Comparison of ENCODE assay signal across 33 mouse cellular contexts in genomic region chr8:12466845-12467244, GRCm38 (mm10).
"Had no signal": no experiment of that assay in that cellular context is flagged by ENCODE, and none has a peak within 500 bp of the region (broad histone marks: within the 10 kb centered on the region; RNA-seq: fewer than 3 reads in every experiment).

No protein-coding gene starts in this region.

- H3K9ac ChIP-seq: heart, embryonic 12.5 days; heart, embryonic 13.5 days; heart, embryonic 15.5 days; hindbrain, embryonic 12.5 days; hindbrain, embryonic 13.5 days; hindbrain, embryonic 14.5 days; hindbrain, embryonic 15.5 days; intestine, embryonic 15.5 days; kidney, embryonic 15.5 days had no signal

- H3K4me1 ChIP-seq: heart, embryonic 12.5 days; heart, embryonic 15.5 days; hindbrain, embryonic 13.5 days; hindbrain, embryonic 15.5 days; intestine, embryonic 15.5 days had no signal

- DNase-seq: heart, postnatal 10 days; heart, postnatal 14 days; heart, postnatal 36 days; heart, postnatal 4 days; kidney, adult 11 months; kidney, adult 18-20 months; kidney, adult 2 months; kidney, adult 8-10 months; kidney, adult 9 months; kidney, postnatal 10 days; kidney, postnatal 14 days; kidney, postnatal 36 days; kidney, postnatal 4 days; layer of hippocampus, adult 9-11 months; layer of hippocampus, postnatal 36 days had no signal

- ATAC-seq: hindbrain, embryonic 16.5 days; hindbrain, postnatal 0 days; inflammation-experienced regulatory T-cells, adult 6 months; intestine, embryonic 15.5 days; intestine, embryonic 16.5 days; intestine, postnatal 0 days had no signal

- H3K36me3 ChIP-seq: heart, embryonic 12.5 days; heart, embryonic 13.5 days; heart, embryonic 15.5 days; hindbrain, embryonic 10.5 days; hindbrain, embryonic 12.5 days; hindbrain, embryonic 13.5 days; hindbrain, embryonic 15.5 days; intestine, embryonic 15.5 days; kidney, embryonic 15.5 days had no signal

- H3K27ac ChIP-seq: heart, embryonic 13.5 days; heart, embryonic 15.5 days; hindbrain, embryonic 10.5 days; hindbrain, embryonic 12.5 days; hindbrain, embryonic 13.5 days; hindbrain, embryonic 14.5 days; hindbrain, embryonic 15.5 days; hindbrain, postnatal 0 days; intestine, embryonic 15.5 days; kidney, embryonic 15.5 days; kidney, postnatal 0 days; layer of hippocampus, adult 2 months; left cerebral cortex, adult 2 months had no signal

- H3K27me3 ChIP-seq: intestine, embryonic 15.5 days had no signal

- H3K4me3 ChIP-seq: heart, embryonic 12.5 days; heart, embryonic 13.5 days; heart, embryonic 15.5 days; hindbrain, embryonic 10.5 days; hindbrain, embryonic 12.5 days; hindbrain, embryonic 13.5 days; hindbrain, embryonic 15.5 days; intestine, embryonic 15.5 days; kidney, embryonic 15.5 days; layer of hippocampus, adult 2 months; left cerebral cortex, adult 2 months had no signal
